Mouse (Mus musculus): Measurements from ENCODE around the gene Timp2.

The Timp2 gene

GRCm38 (mm10) chr11:118289562-118289961, 66.0 kb downstream of the Timp2 start:
- DNase-seq, result no peak

GRCm38 (mm10) chr11:118289037-118289511, 66.5 kb downstream of the Timp2 start:
- DNase-seq, result peak; percentile 94

- DNase-seq, result no peak
Observed at GRCm38 (mm10) chr11:118287573-118287972, 68.0 kb downstream of the Timp2 start.

- DNase-seq, result no peak
Observed at GRCm38 (mm10) chr11:118286434-118286833, 69.1 kb downstream of the Timp2 start.

GRCm38 (mm10) chr11:118285791-118286190, 69.7 kb downstream of the Timp2 start:
- no peak for DNase-seq

- DNase-seq, result no peak
Observed at GRCm38 (mm10) chr11:118280218-118280617, 75.3 kb downstream of the Timp2 start.

GRCm38 (mm10) chr11:118276328-118276727, 79.2 kb downstream of the Timp2 start:
- DNase-seq, result peak; percentile 95

GRCm38 (mm10) chr11:118275092-118275491, 80.4 kb downstream of the Timp2 start:
- no peak for DNase-seq

GRCm38 (mm10) chr11:118269827-118270226, 85.7 kb downstream of the Timp2 start:
- DNase-seq, result no peak

GRCm38 (mm10) chr11:118266666-118267046, 88.9 kb downstream of the Timp2 start:
- no peak for DNase-seq

GRCm38 (mm10) chr11:118266044-118266665, 89.4 kb downstream of the Timp2 start:
- DNase-seq, result no peak

- peak; percentile 94 for DNase-seq
Observed at GRCm38 (mm10) chr11:118265621-118266020, 89.9 kb downstream of the Timp2 start.

GRCm38 (mm10) chr11:118263146-118263545, 92.4 kb downstream of the Timp2 start:
- DNase-seq, result no peak

- no peak for DNase-seq
Observed at GRCm38 (mm10) chr11:118260081-118260480, 95.5 kb downstream of the Timp2 start.

GRCm38 (mm10) chr11:118259580-118259979, 96.0 kb downstream of the Timp2 start:
- no peak for DNase-seq

GRCm38 (mm10) chr11:118256371-118256770, 99.2 kb downstream of the Timp2 start:
- no peak for DNase-seq

GRCm38 (mm10) chr11:118254159-118254951, 101.2 kb downstream of the Timp2 start:
- DNase-seq, result peak; percentile 97

GRCm38 (mm10) chr11:118253447-118254158, 101.9 kb downstream of the Timp2 start:
- peak; percentile 96 for DNase-seq
